In the genomic region with DNA sequence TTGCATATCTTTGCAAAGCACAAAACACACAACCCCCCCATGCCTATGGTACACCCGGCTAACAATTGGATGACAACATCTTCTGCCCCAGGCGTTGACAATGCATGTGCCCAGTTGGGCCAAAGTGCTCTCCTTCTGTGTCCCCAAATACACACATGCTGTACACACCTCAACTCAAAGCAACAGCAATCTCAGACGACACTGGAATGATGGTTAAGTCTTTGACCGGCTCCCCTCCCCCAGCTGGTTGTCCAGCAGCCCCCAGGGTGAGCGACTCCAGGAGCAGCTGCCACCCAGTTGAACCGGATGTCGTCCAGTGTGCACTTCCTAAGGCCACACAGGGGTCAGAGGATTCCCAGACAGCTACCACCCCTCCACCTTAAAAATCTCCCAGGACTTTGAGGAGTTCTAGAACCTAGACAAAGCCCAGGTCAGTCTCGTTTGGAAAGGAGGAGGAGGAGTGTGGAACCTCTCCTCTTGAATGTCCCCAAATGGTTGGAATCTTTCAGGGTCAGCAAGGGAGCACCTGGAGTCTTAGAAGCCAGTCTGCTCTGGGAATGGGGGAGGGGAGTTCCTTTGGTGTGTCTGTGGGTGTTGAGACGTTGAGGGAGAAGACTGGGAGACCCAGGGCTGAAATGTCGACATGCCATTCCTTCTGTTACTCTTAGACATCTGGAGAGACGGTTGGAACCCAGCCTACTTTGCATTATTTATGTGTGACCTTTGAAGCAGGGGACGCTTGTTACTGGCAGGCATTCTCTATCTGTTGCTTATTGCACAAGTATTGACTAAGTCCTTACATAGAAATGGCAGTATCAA, we compare ENCODE assay signal across 8 mouse cellular contexts. TPM values are rescaled to one million over a fixed set of nuclear protein-coding genes. Genes with fewer than 3 reads are reported as not detected.
DNase-seq lines count a peak whose midpoint lies in the region; ATAC-seq and TF ChIP-seq lines count a peak whose summit lies in the region.

No protein-coding gene starts in this region.

- H3K4me2 ChIP-seq in kidney, embryonic 15.5 days = 0 out of 2 replicates have a peak overlapping the region, but pooled peaks have one; percentile 7
- 0 out of 2 replicates have a peak overlapping the region, but pooled peaks have one; percentile 17 for H3K4me2 ChIP-seq in midbrain, embryonic 14.5 days (ENCODE audit: low read length)

- WGBS in kidney, adult 2 months = 31% methylated on average over 12 of the region's 12 CpGs
- WGBS in kidney, embryonic 15.5 days = 19% methylated on average over 12 of the region's 12 CpGs
- 19% methylated on average over 12 of the region's 12 CpGs for WGBS in midbrain, embryonic 14.5 days

- TF ChIP-seq POLR2A in kidney, adult 2 months (IDR thresholded peaks at IDR 0.05; ENCODE audit: low read depth, low read length) = no peak

- ATAC-seq in erythroid progenitor cell, adult 5-6 weeks (replicated peaks; ENCODE audit: low FRiP score, poor library complexity, severe bottlenecking) = 0 out of 2 replicates have a peak, but pooled peaks have one; percentile 0
- peak; percentile 1; the same call in 1 of the 2 replicates for ATAC-seq in kidney, embryonic 15.5 days (replicated peaks; ENCODE audit: low FRiP score)
- no peak for ATAC-seq in midbrain, embryonic 14.5 days (ENCODE audit: low FRiP score, low TSS enrichment)
- ATAC-seq in megakaryocyte-erythroid progenitor cell, adult 5-6 weeks (replicated peaks; ENCODE audit: low FRiP score, low TSS enrichment, poor library complexity, severe bottlenecking) = no peak

- H3K36me3 ChIP-seq in kidney, adult 2 months (ENCODE audit: control insufficient read depth, insufficient read depth, low read length) = no peaks in the 10 kb centered on the region
- no peaks in the 10 kb centered on the region for H3K36me3 ChIP-seq in kidney, embryonic 15.5 days
- H3K36me3 ChIP-seq in midbrain, embryonic 14.5 days (ENCODE audit: control insufficient read depth, insufficient read depth, low read length) = no peaks in the 10 kb centered on the region

- H3K27me3 ChIP-seq in kidney, adult 2 months (replicated peaks; ENCODE audit: control insufficient read depth, insufficient read depth, low read length) = no peaks in the 10 kb centered on the region
- no peaks in the 10 kb centered on the region for H3K27me3 ChIP-seq in kidney, embryonic 15.5 days
- no peaks in the 10 kb centered on the region for H3K27me3 ChIP-seq in midbrain, embryonic 14.5 days (ENCODE audit: control insufficient read depth, insufficient read depth, low read length)

- H3K9ac ChIP-seq in kidney, embryonic 15.5 days = no peak overlapping the region
- no peak overlapping the region for H3K9ac ChIP-seq in midbrain, embryonic 14.5 days (replicated peaks; ENCODE audit: low read length)

- TF ChIP-seq CTCF in kidney, adult 2 months (conservative IDR thresholded peaks at IDR 0.05; ENCODE audit: insufficient read depth, insufficient read length, low read depth, low read length) = no peak

- H3K4me3 ChIP-seq in kidney, adult 2 months (ENCODE audit: insufficient read depth, low read depth, low read length) = no peak overlapping the region
- no peak overlapping the region for H3K4me3 ChIP-seq in kidney, embryonic 15.5 days (replicated peaks)
- no peak overlapping the region for H3K4me3 ChIP-seq in midbrain, embryonic 14.5 days (replicated peaks; ENCODE audit: low read depth, low read length)

- DNase-seq in kidney, adult 2 months = no peak
- DNase-seq in kidney, adult 18-20 months = no peak
- peak; percentile 27 for DNase-seq in adrenal gland, postnatal 25 days
- DNase-seq in midbrain, embryonic 14.5 days = no peak
- no peak for DNase-seq in T-cell, adult 2 months (ENCODE audit: low spot score)

- peaks cover 35% of the 10 kb centered on the region for H3K4me1 ChIP-seq in kidney, adult 2 months (ENCODE audit: control insufficient read depth, insufficient read depth, low read length)
- H3K4me1 ChIP-seq in kidney, embryonic 15.5 days = peaks cover 65% of the 10 kb centered on the region
- peaks cover 15% of the 10 kb centered on the region for H3K4me1 ChIP-seq in midbrain, embryonic 14.5 days (ENCODE audit: control insufficient read depth, insufficient read depth, low read length)

- peak overlapping the region; percentile 79 for H3K27ac ChIP-seq in kidney, adult 2 months (ENCODE audit: insufficient read depth, low read depth, low read length)
- H3K27ac ChIP-seq in kidney, embryonic 15.5 days = peak overlapping the region; percentile 97
- peak overlapping the region; percentile 96 for H3K27ac ChIP-seq in midbrain, embryonic 14.5 days (replicated peaks; ENCODE audit: low read depth, low read length)

- H3K9me3 ChIP-seq in kidney, embryonic 15.5 days (replicated peaks) = no peaks in the 10 kb centered on the region
- no peaks in the 10 kb centered on the region for H3K9me3 ChIP-seq in midbrain, embryonic 14.5 days (ENCODE audit: control insufficient read depth, low read length)

RNA-seq across cellular contexts. Expression of gene Atf7ip, which starts 36.8 kb away (rescaled TPM):
- 13.4 and 13.9 TPM in 2 replicates for polyA plus RNA-seq in kidney, adult 2 months (2012; rRNA removed)
- total RNA-seq in adrenal gland, postnatal 25 days (2021) = 84.0 and 117 TPM in 2 replicates
- 260 and 305 TPM in 2 replicates for total RNA-seq in erythroid progenitor cell, adult 5-6 weeks (2015; ENCODE audit: low replicate concordance)
- 311 and 332 TPM in 2 replicates for total RNA-seq in erythroid progenitor cell, adult 5-6 weeks (2017; ENCODE audit: low replicate concordance)
- 43.1 and 44.2 TPM in 2 replicates for polyA plus RNA-seq in kidney, embryonic 15.5 days (2015; fragmentation: Nextera tagmentation; extraction: Ambion mirVana)
- 49.8 and 57.9 TPM in 2 replicates for polyA plus RNA-seq in midbrain, embryonic 14.5 days (2014; fragmentation: Nextera tagmentation; extraction: Ambion mirVana)
- total RNA-seq in megakaryocyte-erythroid progenitor cell, adult 5-6 weeks (2014; fragmentation: Nextera tagmentation) = 121 and 135 TPM in 2 replicates
- 50.3 and 61.7 TPM in 2 replicates for total RNA-seq in megakaryocyte-erythroid progenitor cell, adult 5-6 weeks (2017)

RNA-seq across cellular contexts. Expression of gene E330021D16Rik, which starts 53.8 kb away (rescaled TPM):
- polyA plus RNA-seq in kidney, adult 2 months (2012; rRNA removed) = 0.90 and 1.3 TPM in 2 replicates
- not detected in 2 replicates for total RNA-seq in adrenal gland, postnatal 25 days (2021)
- total RNA-seq in erythroid progenitor cell, adult 5-6 weeks (2015; ENCODE audit: low replicate concordance) = not detected in 2 replicates
- total RNA-seq in erythroid progenitor cell, adult 5-6 weeks (2017; ENCODE audit: low replicate concordance) = not detected in 2 replicates
- 1.4 and 2.0 TPM in 2 replicates for polyA plus RNA-seq in kidney, embryonic 15.5 days (2015; fragmentation: Nextera tagmentation; extraction: Ambion mirVana)
- not detected in 2 replicates for polyA plus RNA-seq in midbrain, embryonic 14.5 days (2014; fragmentation: Nextera tagmentation; extraction: Ambion mirVana)
- total RNA-seq in megakaryocyte-erythroid progenitor cell, adult 5-6 weeks (2014; fragmentation: Nextera tagmentation) = not detected in 2 replicates
- not detected in 2 replicates for total RNA-seq in megakaryocyte-erythroid progenitor cell, adult 5-6 weeks (2017)

Comparison
In these comparisons a context has a peak if more than half of its experiments do, and no peak if none do; other contexts are left out.
1. ATAC-seq: peak in erythroid progenitor cell, adult 5-6 weeks (single experiment) and kidney, embryonic 15.5 days (single experiment); none in midbrain, embryonic 14.5 days (single experiment) and megakaryocyte-erythroid progenitor cell, adult 5-6 weeks (single experiment).
2. Peak in every context shown above with its lines, with median percentiles within 50 percentile points of each other: H3K27ac ChIP-seq.